Mouse (Mus musculus): Measurements from ENCODE around the gene Tanc2.
A peak's percentile ranks its signal among the peaks of the same experiment; 100 is the strongest.

Tanc2 gene

DNA sequence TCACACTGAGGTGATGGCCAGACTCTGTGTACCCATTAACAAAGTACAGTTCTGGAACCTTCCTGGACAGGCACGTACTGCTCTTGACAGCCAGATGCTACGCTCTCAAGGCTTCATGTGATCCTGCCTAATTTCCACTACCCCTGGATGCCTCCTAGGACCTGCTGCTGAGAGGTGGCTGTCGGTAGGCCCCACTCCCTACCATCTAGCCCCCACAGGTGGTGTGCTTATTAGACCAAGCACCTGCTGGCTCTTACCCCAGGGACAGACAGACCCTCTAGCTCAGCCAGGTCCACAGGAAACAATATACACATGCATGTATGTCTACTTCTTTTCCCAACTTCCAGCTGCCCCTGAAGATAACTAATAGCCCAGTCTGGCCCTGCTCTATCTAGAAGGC is 347.2 kb downstream of the Tanc2 start:
- no peak for DNase-seq (ENCODE audit: low read depth, low spot score)
- no peaks in the 10 kb centered on the region for H3K36me3 ChIP-seq (ENCODE audit: control insufficient read depth, insufficient read depth, low read length, poor library complexity, severe bottlenecking)
- H3K27me3 ChIP-seq (ENCODE audit: control insufficient read depth, insufficient read depth, low read length, poor library complexity, severe bottlenecking): no peaks in the 10 kb centered on the region

DNA sequence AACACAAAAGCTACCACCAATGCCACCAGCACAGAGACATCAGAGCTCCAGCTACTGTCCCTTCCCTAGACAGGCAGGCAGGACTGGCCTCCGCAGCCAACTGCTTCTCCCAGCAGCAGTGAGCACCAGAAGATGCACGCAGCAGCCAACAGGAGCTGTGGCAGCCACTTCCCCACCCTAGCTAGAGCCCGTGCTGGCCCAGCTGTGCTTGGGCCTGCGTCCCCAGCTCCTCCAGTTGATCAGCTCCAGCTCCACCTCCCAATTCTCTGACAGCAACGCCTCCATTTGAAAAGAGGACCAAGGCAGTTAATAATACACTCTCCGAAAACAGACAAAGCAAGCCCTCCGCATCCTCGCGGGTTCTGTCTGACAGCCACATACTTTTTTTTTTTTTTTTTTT is 349.0 kb downstream of the Tanc2 start:
- no peak for DNase-seq (ENCODE audit: low read depth, low spot score)
- no peaks in the 10 kb centered on the region for H3K27me3 ChIP-seq (ENCODE audit: control insufficient read depth, insufficient read depth, low read length, poor library complexity, severe bottlenecking)

DNA sequence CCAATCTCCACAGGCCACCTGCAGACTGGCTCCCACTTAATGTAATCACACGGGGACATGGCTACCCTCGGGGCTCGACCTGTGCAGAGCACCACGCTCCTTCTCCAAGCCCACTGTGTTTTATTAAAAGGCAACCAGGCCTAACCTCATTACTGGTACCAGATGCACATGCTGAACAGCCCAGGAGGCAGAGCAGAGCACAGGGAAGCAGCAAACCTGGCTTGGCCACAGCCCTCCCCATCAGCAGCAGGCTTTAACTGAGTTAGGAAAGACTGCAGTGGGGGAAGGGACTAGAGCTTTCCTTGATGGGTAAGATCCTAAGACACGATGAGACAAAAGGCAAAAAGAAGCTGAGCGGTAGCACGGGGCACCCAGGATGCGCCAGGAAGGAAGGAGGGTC is 352.2 kb downstream of the Tanc2 start:
- no peaks in the 10 kb centered on the region for H3K36me3 ChIP-seq (ENCODE audit: control insufficient read depth, insufficient read depth, low read length, poor library complexity, severe bottlenecking)
- H3K27me3 ChIP-seq (ENCODE audit: control insufficient read depth, insufficient read depth, low read length, poor library complexity, severe bottlenecking): no peaks in the 10 kb centered on the region
- no peak for DNase-seq (ENCODE audit: low read depth, low spot score)

More for the DNA sequence above, 349.0 kb downstream of the Tanc2 start:
- no peaks in the 10 kb centered on the region for H3K36me3 ChIP-seq (ENCODE audit: control insufficient read depth, insufficient read depth, low read length, poor library complexity, severe bottlenecking)

DNA sequence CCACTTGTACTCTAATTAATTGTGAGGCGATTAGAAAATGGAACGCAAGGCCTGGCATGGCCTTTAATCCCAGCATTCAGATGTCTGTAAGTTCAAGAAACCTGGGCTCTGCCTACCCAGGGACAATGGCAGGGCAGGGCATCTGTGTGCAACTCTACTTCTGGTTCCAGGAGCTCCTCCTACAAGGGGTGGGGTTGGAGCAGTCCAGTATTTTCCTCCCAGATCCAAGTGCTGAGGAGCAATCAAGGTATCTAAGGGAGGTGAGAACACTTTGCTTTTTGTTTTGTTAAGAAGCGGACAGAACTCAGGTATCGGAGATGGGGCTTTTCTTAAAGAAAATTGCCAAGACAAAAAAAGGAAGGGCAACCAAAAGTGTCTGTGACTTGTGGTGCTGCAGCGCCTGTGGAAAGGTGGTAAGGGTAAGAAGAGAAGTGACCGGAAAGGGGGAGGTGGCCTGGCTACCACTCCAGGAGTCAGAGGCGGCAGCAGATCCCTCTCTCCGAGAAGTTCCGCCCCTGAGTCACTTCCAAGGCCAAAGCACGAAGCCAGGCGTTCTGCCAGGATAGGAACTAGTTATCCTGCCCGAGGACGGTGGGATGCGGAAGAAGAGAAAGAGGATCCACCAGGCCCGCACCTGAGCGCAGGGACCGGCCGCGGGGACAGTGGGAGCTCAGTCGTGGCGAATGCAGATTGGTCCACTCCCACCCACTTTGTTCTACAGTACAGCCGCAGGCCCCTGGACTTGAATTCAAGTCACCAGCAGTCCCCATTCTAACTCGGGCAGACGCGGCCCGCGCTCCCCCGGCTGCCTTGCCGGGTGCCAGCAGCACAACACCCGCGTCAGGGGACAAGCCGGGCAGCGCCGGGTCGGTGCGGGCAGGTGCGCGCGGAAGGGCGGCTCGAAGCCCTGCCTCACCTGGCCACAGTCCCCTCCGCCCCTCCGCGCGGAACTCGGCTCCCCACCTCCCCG is 353.6 kb downstream of the Tanc2 start:
- Histone ChIP-seq H3K36me3 (ENCODE audit: control insufficient read depth, insufficient read depth, low read length, poor library complexity, severe bottlenecking) (no peaks in the 10 kb centered on the region), H3K27me3 (ENCODE audit: control insufficient read depth, insufficient read depth, low read length, poor library complexity, severe bottlenecking) (no peaks in the 10 kb centered on the region)
- DNase-seq (ENCODE audit: low read depth, low spot score): no peak

DNA sequence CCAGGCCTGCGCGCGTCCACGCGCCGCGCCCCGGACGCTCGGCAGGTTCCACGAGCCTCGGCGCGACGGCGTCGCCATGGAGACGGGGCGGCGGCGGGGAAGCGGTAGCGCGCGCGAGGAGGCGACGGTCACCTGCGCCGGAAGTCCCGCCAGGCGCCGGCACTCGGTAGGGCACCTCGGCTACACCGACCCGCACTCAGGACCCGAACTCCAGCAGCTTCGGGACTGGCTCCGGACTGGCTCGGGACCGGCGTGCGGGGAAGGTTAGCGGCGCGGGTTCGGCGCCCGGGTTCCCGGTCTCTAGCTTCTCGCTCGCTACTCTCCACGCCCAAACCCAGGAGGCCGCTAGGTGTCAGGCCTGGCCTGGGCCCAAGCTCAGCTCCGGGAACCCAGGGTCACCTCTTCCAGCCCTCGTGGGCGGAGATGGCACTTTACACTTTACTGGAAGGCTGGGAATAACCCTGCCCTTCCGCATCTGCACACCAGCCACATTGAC is 354.4 kb downstream of the Tanc2 start:
- H3K36me3 ChIP-seq (ENCODE audit: control insufficient read depth, insufficient read depth, low read length, poor library complexity, severe bottlenecking): no peaks in the 10 kb centered on the region
- no peaks in the 10 kb centered on the region for H3K27me3 ChIP-seq (ENCODE audit: control insufficient read depth, insufficient read depth, low read length, poor library complexity, severe bottlenecking)
- peak; percentile 50 for DNase-seq (ENCODE audit: low read depth, low spot score)

DNA sequence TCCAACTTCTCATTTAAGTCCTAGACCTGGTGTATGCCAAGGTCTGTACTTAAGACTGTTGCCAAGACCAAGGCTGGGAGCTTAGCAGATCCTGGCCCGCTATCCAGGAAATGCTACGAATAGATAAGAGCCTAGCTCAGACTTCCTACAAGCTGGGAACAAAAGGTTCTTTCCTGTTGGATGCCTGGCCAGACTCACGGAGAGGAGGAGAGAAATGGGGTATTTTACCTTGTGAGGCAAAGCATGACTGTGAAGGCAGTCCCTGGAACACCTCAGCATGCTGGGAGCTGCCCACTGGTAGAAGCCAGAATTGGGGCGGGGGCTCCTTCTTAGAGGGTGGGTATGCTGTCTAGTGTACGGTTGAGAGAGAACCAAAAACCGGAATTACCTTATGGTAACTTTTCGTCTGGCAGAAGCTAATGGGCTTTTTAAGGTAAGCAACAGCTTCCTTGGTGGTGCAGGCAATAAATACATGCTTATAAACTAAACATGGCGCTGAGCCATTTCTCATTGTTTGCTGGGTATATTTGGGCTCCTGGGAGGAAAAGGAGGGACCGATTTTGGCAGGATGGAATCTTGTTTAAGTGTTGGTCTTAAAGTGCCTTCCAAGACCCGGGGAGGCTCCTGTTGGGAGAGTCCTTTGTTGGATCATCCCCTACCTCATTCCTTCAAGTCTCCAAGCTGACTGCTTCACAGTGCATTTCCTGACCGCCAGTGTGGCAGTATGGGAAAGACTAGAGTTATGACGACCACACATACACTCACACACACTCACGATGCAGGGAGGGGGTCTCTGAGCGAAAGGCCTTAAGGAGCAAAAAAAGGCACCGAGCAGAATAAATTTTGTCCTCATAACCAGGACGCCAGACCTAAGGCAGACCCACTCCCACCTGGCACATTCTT is 355.2 kb downstream of the Tanc2 start:
- Histone ChIP-seq H3K27me3 (ENCODE audit: control insufficient read depth, insufficient read depth, low read length, poor library complexity, severe bottlenecking) (no peaks in the 10 kb centered on the region), H3K36me3 (ENCODE audit: control insufficient read depth, insufficient read depth, low read length, poor library complexity, severe bottlenecking) (no peaks in the 10 kb centered on the region)
- no peak for DNase-seq (ENCODE audit: low read depth, low spot score)

DNA sequence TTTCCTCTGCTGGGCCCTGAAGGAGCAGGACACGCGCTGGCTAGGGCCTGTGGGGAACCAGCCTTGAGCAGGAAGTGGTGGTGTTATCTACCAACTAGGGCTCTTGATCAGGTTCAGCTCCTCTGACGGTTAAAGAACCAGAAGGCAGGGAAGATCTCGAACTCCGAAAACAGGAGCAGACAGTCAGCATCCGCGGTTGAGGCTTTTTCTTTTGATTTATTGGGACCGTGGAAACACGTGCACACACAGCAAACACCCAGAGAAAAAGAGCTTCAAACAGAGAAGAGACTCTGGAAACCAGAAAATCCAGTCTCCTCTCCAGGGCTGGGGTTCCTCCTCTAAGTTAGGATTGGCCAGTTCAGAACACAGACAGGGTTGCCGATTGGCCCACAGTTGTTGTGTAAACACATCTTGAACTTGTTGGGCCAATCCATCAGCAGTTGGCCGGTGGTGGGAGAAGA is 356.9 kb downstream of the Tanc2 start:
- no peaks in the 10 kb centered on the region for H3K27me3 ChIP-seq (ENCODE audit: control insufficient read depth, insufficient read depth, low read length, poor library complexity, severe bottlenecking)
- no peak for DNase-seq (ENCODE audit: low read depth, low spot score)

DNA sequence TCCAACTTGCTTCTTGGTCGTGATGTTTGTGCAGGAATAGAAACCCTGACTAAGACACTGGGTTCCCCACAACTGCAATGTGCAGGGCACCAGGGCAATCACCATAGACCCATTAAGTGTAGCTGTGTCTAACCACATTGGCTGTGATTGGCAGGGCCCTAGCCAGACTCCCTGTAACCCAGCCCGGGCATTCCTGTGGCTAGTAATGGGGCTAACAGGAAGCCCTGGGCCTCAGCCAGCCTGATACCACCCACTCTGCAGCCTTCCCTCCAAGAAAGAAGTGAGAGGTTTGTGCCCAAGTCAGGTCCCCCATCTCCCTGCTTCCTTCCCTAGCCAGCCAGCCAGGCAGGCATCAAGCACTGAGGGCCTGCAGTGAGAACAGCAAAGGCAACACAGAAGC is 358.5 kb downstream of the Tanc2 start:
- DNase-seq (ENCODE audit: low read depth, low spot score): no peak
- H3K36me3 ChIP-seq (ENCODE audit: control insufficient read depth, insufficient read depth, low read length, poor library complexity, severe bottlenecking): no peaks in the 10 kb centered on the region
- H3K27me3 ChIP-seq (ENCODE audit: control insufficient read depth, insufficient read depth, low read length, poor library complexity, severe bottlenecking): no peaks in the 10 kb centered on the region

More for the DNA sequence above, 356.9 kb downstream of the Tanc2 start:
- H3K36me3 ChIP-seq (ENCODE audit: control insufficient read depth, insufficient read depth, low read length, poor library complexity, severe bottlenecking): no peaks in the 10 kb centered on the region

DNA sequence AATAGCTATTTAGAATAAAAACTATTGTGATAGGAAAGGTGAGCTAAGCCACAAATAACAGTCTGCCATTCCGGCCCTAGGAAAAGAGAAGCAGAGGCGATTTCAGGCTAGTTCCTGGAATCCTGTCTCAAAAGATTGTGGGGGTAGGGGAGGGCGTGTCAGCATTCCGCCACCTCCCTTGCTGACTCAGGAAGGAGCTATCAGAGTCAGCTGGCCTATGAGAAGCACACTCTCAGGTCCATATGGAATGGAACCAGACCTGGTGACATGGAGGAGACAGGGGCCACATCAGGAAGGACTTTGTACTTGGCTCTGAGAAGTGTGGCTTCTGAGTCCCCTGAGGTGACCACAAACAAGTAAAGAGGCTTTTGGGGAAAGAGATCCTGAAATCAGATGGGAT is 360.7 kb downstream of the Tanc2 start:
- DNase-seq (ENCODE audit: low read depth, low spot score): no peak
- Histone ChIP-seq H3K36me3 (ENCODE audit: control insufficient read depth, insufficient read depth, low read length, poor library complexity, severe bottlenecking) (no peaks in the 10 kb centered on the region), H3K27me3 (ENCODE audit: control insufficient read depth, insufficient read depth, low read length, poor library complexity, severe bottlenecking) (no peaks in the 10 kb centered on the region)

DNA sequence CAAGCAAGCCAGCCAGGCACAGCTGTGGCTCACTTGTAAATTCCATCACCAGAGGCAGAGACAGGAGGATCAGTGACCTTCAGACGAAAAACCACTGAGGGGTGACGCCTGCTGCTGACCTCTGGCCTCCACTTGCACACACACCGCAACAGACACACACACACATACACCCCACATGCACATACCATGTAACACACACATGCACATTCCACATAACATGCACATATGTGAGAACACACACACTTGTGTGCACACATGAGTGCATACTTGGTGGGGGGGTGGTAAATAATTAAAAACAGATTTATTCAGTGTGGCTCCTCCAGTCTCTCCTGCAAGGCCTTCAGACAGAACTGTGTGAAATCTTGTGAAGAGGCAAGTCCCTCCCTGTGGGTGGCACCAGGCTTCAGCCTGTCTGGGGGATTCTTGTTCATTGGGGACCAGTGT is 361.8 kb downstream of the Tanc2 start:
- DNase-seq (ENCODE audit: low read depth, low spot score): no peak
- no peaks in the 10 kb centered on the region for H3K36me3 ChIP-seq (ENCODE audit: control insufficient read depth, insufficient read depth, low read length, poor library complexity, severe bottlenecking)
- no peaks in the 10 kb centered on the region for H3K27me3 ChIP-seq (ENCODE audit: control insufficient read depth, insufficient read depth, low read length, poor library complexity, severe bottlenecking)

DNA sequence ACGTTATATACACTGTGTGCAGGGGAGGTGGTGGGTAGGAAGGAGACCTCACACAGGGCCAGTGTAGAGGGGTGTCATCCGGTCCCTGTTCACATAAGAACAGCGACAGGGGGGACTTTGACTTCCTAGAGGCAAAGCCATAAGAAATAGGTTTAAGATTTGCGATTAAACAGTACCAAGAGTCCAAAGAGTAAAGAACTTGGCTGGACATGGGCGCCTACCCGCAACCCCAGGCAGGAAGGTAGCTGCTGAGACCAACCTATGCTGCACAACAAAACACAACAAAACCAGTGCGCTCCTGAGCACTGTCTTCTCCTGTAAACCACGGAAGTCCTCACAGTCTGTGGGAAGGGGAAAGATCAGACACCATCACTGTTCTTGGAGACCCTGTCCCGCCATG is 362.3 kb downstream of the Tanc2 start:
- H3K27me3 ChIP-seq (ENCODE audit: control insufficient read depth, insufficient read depth, low read length, poor library complexity, severe bottlenecking): no peaks in the 10 kb centered on the region
- no peak for DNase-seq (ENCODE audit: low read depth, low spot score)
- no peaks in the 10 kb centered on the region for H3K36me3 ChIP-seq (ENCODE audit: control insufficient read depth, insufficient read depth, low read length, poor library complexity, severe bottlenecking)

DNA sequence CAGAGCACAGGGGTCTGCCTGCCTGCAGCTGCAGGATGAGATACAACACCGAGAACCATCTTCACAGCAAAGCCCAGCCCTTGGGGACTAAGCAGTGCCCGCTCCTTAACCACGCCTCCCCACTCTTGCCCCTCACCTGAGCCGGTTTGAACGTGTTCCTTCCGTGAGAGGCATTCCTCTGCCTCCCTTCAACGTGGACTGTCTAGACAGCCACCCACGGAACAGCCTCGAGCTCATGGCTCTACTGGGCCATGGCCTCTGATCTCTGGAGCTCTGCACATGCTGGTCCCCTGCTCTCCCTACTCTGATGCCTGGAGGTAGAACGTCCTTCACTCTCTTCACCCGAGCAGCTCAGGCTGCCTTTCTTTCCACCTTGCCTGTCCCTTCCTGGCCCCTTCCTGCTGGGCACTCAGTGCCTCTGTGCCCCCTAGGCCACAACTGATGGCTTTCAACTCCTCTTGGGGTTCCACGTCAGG is 363.2 kb downstream of the Tanc2 start, which contains the start of gene Cyb561:
Gene Cyb561, minus strand, starts transcription at position 426 of the 476 bp plus-strand sequence.
- DNase-seq (ENCODE audit: low read depth, low spot score): no peak
- H3K27me3 ChIP-seq (ENCODE audit: control insufficient read depth, insufficient read depth, low read length, poor library complexity, severe bottlenecking): no peaks in the 10 kb centered on the region
- H3K36me3 ChIP-seq (ENCODE audit: control insufficient read depth, insufficient read depth, low read length, poor library complexity, severe bottlenecking): no peaks in the 10 kb centered on the region

DNA sequence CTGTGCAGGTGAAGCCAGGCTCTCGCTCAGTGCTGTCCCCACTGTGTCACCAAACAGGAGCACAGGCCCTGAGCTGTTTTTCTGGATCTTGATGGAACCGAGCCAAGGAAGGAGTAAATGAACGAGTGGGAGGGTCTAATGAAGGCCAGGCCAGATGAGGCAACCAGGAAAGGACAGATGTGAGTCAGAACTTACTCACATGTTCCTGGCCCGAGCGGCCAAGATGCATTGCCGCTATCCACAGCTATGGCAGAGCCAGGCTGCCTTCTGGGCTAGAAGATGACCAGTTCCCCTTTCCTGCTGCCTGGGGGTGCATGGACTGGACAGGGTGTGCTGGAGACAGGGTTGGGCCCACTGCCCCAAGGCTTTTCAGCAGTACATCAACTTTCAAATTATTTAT is 363.6 kb downstream of the Tanc2 start:
- H3K36me3 ChIP-seq (ENCODE audit: control insufficient read depth, insufficient read depth, low read length, poor library complexity, severe bottlenecking): no peaks in the 10 kb centered on the region
- DNase-seq (ENCODE audit: low read depth, low spot score): no peak
- no peaks in the 10 kb centered on the region for H3K27me3 ChIP-seq (ENCODE audit: control insufficient read depth, insufficient read depth, low read length, poor library complexity, severe bottlenecking)

DNA sequence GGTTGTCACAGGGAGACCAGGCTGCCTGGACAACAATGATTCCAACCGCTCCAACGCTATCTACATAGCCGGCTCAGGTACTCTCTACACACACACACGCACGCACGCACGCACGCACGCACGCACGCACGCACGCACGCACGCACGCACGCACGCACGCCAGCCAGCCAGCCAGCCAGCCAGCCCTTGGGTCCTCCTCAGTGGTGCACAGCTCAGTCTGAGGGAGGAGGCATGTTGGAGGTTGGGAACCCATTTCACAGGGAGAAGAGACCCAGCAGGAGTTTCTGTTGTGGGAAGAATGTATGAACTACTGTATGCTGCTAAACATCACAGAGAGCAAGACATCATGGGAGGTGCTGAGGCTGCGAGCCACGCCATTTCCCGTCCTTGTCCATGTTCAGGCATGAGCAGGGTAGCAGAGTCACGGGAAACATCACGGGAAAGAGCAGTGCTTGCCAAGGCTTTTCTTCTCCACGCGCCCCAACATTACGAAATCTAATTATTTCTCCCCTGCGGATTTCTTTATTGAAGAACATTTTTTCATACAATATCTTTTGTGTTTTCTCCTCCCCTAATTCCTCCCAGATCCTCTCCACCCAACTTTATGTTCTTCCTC is 366.1 kb downstream of the Tanc2 start:
- H3K36me3 ChIP-seq (ENCODE audit: control insufficient read depth, insufficient read depth, low read length, poor library complexity, severe bottlenecking): no peaks in the 10 kb centered on the region
- no peaks in the 10 kb centered on the region for H3K27me3 ChIP-seq (ENCODE audit: control insufficient read depth, insufficient read depth, low read length, poor library complexity, severe bottlenecking)
- no peak for DNase-seq (ENCODE audit: low read depth, low spot score)
